Mouse (Mus musculus) embryo, embryonic 9.5 days (tissue): Measurements from ENCODE around the gene Klhl30.
A peak's percentile ranks its signal among the peaks of the same experiment; 100 is the strongest.

Experiments
- DNase-seq: peaks from one replicate; pipeline ENCODE4 v3.0.0-alpha.2; 2017; ENCODE audit errors: extremely low spot score

Klhl30 gene

DNA sequence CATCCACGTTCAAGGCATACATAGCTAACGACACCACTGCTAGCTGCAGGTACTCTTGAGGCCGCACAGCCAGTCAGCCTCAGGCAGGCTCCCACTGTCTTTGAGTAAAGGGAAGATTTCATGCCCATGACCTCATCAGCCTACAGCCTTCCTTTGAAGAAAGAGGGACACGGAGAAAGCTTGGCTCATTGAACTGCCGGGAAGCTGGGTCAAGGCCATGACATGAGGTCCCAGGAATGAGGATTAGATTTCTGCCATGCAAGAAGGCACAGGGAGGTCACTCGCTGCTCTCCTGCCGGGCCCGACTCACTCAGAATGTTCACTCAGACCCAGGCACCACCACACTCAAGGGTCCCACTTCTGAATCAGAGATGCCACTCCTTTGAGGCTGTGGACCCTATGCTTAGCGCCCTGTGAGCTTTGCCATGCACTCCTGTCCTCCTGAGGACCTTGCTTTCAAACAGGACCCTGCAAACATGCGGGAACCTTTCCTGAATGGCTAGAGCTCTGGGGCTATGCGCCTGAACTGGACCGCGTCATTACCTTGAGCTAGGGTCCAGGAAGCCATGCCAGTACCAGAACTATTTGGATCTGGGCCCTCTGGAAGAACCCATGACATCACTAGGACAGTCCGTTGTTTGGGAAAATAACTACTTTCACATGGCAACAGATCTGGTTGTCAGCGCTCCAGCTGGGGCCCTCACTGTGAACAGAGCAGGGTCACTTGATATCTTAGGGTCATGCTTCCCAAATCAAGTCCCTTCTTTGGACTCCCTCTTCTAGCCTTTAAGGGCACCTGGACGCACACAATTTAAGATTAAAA is 14.2 kb downstream of the Klhl30 start:
- no peak for DNase-seq

DNA sequence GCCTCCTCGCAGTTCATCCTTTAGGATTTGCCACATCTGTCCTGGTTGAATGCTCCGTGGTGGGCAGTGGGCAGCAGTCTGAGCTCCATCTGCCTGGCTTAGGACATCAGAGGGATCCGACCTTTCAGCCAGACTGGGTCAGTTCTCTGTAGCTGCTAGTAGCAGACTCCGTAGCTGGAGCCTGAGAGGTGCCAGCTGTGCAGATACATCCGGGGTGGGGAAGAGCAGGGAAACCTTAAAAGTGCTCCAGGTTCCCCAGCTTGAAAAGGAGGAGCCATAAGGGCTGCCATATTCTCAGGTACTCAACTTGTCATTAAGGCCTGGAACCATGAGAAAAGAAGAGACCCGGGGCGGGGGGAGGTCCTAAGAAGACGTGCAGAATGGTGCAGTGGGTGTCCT is 15.0 kb downstream of the Klhl30 start:
- no peak for DNase-seq

GRCm38 (mm10) chr1:91366215-91367108 is 15.6 kb downstream of the Klhl30 start, which contains the start of gene Erfe:
Gene Erfe (plus strand): TSS chr1:91366430.
- DNase-seq = peak; percentile 78

DNA sequence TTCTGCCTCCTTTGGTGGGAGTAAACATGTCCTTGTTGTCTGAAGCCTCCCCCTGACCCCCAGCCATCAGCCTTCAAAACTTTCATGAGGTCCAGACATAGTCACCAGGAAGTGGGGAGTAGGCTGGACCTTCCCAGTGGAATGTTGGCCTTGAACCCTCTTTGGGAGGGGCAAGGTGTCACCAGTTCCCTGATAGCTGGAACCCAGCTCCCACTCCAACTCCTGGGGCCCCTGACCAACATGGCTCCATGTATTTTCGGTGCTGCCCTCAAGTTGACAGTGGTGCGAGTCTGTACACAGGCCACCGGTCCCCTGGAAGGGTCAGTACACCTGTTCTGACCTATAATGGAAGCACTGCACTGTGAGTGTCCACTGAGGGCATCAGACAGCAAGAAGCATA is 16.5 kb downstream of the Klhl30 start:
- DNase-seq = no peak

DNA sequence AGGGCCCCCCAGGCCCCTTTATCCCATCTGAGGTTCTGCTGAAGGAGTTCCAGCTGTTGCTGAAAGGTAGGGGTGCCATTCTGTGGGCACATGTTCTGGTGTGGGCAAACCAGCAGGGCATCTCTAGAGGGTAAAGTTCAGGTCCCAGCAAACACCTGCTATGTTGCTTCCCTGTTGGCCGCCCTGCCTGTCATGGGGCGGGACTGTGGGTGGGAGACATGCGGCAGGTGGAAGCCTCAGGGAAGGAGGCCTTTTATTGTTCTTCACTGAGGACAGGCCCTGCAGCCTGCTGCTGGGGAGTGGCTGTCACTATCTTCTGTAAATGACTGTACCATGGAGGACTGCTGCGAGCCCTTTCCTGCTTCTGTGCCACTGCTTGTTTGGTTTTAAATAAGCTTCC is 18.6 kb downstream of the Klhl30 start:
- no peak for DNase-seq

DNA sequence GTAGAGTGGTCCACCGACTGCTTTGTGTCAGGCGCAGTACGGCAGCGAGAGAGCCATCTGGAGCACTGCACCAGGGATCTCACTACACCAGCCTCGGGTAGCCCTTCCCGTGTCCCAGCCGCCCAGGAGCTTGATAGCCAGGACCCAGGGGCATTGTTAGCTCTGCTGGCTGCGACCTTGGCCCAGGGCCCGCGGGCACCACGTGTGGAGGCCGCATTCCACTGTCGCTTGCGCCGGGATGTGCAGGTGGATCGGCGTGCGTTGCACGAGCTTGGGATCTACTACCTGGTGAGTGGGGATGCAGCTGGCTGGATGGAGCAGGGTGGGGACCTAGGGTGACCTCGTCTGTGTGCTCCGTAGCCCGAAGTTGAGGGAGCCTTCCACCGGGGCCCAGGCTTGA is 19.2 kb downstream of the Klhl30 start:
- DNase-seq = no peak

- DNase-seq = no peak
Observed at GRCm38 (mm10) chr1:91373414-91373835, 22.6 kb downstream of the Klhl30 start.

DNA sequence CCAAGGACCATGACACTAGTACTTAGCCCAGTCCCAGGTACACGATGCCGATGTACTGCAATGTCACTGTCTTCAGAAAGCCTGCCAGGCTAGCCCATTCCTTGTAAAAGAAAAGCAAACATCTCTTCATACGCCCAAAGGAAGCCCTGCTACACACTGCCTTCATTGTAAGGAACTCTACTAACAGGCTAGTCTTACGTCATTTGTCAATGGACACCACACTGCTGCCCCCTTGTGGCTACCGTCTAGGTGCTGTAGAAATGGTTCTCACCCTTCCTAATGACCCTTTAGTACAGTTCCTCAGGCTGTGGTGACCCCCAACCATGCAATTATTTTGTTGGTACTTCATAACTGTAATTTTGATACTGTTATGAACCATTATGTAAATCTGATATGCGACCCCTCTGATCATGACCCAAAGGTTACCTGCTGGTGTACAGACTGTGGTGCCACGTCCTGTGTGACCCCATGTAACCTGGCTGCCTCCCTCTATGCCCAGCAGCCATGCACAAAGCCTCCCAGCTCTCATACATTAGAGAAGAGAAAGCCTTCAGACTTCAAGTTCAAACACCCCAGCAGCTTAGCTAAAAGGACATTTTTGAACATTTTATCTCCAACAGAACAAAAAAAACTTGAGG is 29.8 kb downstream of the Klhl30 start:
- peak; percentile 67 for DNase-seq

DNA sequence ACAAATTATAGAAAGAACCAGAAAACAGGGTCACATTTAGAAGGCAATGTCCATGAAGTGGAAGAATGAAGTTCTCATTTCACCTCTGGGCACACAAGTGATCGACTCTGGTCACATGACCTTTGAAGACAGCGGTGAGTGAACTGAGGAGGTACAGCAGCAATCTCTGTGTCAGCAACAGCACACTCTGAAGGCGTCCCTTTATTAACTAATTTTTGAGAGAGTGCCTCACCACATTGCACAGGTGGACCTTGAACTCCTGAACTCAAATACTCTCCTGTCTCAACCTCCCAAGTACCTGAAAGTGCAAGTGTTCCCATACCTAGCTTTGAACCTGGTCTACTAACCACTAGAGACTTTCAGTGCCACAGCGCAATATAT is 30.3 kb downstream of the Klhl30 start:
- DNase-seq = no peak

GRCm38 (mm10) chr1:91390369-91390768 is 39.6 kb downstream of the Klhl30 start:
- no peak for DNase-seq

- DNase-seq = no peak
Observed at GRCm38 (mm10) chr1:91397927-91398259, 47.1 kb downstream of the Klhl30 start.

DNA sequence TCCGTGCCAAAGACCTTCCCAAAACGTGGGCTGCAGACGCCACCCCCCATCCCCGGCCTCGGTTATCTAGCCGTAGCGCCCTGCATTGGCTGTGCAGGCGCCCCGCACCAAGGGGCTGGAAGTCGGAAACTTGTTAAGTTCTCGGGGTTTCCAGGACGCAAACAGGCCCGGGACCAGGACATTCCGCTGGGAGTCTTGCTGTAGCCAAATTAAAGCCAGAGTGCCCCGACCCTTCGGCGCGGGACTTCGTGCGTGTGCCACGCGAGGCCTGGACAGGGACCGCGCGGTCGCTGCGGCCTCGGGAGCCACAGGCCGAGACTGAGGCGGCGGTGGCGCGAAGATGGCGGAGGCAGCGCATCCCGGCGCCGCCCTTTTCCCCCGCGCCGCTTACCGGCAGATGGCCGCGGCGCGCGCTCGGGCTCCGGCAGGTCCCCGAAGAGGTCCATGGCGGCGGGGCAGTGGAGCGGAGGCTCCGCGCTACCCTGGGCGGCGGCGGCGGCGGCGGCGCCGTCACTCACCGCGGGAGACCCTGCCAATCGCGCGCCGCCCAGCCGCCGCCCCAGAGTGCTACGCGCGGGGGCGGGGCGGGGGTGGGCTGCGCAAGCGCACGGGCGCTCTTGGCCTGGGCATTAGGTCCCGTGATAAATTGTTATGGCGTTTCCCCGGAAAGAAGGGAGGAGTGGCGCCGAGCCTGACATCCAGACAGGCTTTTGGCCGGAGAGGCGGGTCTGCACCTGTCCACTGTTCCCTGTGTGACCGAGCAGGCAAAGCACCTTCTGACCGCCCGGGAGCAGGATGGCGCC is 47.6 kb downstream of the Klhl30 start, which contains the start of gene Ilkap:
Gene Ilkap, minus strand, starts transcription at position 556 of the 803 bp plus-strand sequence.
- peak; percentile 85 for DNase-seq

DNA sequence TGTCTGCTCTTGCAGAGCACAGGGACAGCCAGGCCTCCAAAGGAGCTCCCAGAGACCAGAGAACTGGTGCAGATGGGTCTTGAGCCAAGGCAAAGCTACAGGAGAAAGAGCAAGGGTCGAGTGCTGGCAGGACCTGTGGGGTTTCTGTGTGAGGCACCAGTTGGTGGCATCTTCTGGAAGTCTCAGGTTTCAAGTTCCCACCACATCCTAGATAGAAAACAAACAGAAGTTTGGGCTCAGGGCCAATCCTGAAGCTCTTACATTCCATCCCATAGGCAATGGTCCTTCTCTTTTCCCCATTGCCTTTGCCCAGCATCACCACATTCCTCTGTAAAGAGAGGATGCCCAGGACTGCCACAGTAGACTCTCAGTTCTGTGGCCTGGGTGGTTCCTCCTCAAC is 54.2 kb downstream of the Klhl30 start:
- DNase-seq = no peak

DNA sequence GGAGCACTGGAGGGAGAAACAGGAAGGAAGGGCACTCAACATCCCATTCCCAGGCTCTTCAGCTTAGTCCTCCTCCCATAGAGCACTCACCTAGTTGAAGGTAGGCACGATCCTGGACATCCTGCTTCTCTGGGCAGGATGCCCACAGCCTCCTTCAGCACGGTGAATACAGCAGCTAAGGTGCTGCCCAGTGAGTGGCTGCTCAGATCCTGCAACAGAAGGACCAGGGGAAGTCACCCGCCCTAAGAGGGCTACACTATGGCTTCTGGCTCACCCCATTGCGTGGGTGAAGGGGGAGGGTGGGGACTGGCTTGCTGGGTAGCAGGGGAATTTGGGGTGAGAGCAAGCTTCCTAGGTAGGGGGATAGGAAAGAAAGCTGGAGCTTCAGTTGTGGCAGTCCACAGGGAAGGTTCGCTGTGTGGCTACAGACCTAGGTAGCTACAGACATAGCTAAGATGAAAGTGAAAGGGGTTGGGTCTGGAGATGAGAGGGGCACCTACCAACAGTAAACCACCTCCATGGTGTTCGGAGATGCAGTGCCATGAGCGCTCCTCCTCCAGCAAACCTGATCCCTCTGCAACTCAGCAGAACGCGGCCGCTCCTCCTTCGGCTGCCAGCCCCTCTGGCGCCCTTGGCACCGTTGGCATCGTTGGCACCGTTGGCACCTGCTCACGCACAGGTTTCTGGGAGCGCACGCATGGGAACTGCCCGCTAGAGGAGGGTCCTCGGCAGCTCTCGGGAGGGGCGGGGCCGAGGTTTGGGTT is 54.8 kb downstream of the Klhl30 start:
- DNase-seq = no peak

DNA sequence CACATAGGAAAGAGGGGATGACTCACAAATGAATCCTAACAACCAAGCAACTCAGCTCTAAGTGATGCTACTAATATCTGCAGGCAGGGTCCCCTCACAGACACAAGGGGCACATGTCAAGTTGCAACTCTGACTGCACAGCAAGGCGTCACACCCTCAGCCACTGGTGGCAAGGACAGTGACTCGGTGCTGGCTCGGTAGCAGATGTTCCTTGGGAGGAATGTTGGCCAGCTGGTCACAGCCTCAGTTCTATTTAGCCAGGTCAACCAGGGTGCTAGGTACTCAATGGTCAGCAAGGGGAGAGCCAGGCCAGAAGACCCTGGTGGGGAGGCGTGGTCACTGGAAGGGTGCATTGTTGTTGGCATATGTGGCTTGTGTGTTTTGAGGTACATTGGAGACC is 57.0 kb downstream of the Klhl30 start:
- no peak for DNase-seq

GRCm38 (mm10) chr1:91411631-91412285 is 60.9 kb downstream of the Klhl30 start:
- no peak for DNase-seq
